Mouse (Mus musculus): ENCODE results near the gene Zap70. TPM values are rescaled to one million over a fixed set of nuclear protein-coding genes. Genes with fewer than 3 reads are reported as not detected.

Gene Zap70
- polyA plus RNA-seq, 1 experiment from 2014 or later: 2.3 TPM

DNA sequence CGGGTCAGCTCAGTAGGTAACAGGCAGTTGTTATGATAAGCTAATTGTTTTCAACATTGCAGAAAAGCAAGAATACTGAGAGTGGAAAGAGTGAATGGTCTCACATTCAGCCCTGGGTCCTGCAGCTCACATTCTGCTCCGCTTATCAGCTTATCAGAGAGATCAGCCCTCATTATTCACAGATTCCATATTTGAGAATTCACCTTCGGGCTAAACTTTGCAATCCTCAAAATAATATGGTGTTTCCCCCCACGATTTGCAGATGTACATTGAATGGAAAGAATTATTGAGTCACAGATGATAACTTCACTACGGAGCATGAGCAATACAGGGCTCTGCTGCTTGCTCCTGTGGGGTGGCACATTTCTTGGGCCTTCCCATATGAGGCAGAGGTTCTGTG is 7.2 kb downstream of the Zap70 start:
- no peaks in the 10 kb centered on the region for H3K9me3 ChIP-seq (ENCODE audit: control insufficient read depth, low read length)
- ATAC-seq (ENCODE audit: low FRiP score) (no peak), DNase-seq (ENCODE audit: low spot score) (no peak)
- no peaks in the 10 kb centered on the region for H3K36me3 ChIP-seq (replicated peaks; ENCODE audit: control insufficient read depth, insufficient read depth)
- no peak overlapping the region for H3K4me2 ChIP-seq (replicated peaks)
- H3K27me3 ChIP-seq (ENCODE audit: control insufficient read depth, insufficient read depth, low read length): peaks cover 13% of the 10 kb centered on the region; the same call in 1 of the 2 replicates
- H3K9ac ChIP-seq: no peak overlapping the region
- no peak overlapping the region for H3K4me3 ChIP-seq (replicated peaks; ENCODE audit: low read length)
- H3K27ac ChIP-seq: no peak overlapping the region
- no peaks in the 10 kb centered on the region for H3K4me1 ChIP-seq (replicated peaks; ENCODE audit: control insufficient read depth, insufficient read depth, low read length)
- WGBS: 81% methylated on average over 5 of the region's 5 CpGs

GRCm38 (mm10) chr1:36769951-36770350 is 8.4 kb downstream of the Zap70 start:
- no peaks in the 10 kb centered on the region for H3K36me3 ChIP-seq (replicated peaks; ENCODE audit: control insufficient read depth, insufficient read depth)
- ATAC-seq (ENCODE audit: low FRiP score): no peak
- no peaks in the 10 kb centered on the region for H3K9me3 ChIP-seq (ENCODE audit: control insufficient read depth, low read length)
- DNase-seq (ENCODE audit: low spot score): no peak
- H3K4me1 ChIP-seq (replicated peaks; ENCODE audit: control insufficient read depth, insufficient read depth, low read length): no peaks in the 10 kb centered on the region
- 93% methylated on average over 1 of the region's 1 CpGs for WGBS
- no peak overlapping the region for H3K4me2 ChIP-seq (replicated peaks)
- H3K4me3 ChIP-seq (replicated peaks; ENCODE audit: low read length): no peak overlapping the region
- no peak overlapping the region for H3K27ac ChIP-seq
- no peak overlapping the region for H3K9ac ChIP-seq
- H3K27me3 ChIP-seq (ENCODE audit: control insufficient read depth, insufficient read depth, low read length): peaks cover 13% of the 10 kb centered on the region; the same call in 1 of the 2 replicates

DNA sequence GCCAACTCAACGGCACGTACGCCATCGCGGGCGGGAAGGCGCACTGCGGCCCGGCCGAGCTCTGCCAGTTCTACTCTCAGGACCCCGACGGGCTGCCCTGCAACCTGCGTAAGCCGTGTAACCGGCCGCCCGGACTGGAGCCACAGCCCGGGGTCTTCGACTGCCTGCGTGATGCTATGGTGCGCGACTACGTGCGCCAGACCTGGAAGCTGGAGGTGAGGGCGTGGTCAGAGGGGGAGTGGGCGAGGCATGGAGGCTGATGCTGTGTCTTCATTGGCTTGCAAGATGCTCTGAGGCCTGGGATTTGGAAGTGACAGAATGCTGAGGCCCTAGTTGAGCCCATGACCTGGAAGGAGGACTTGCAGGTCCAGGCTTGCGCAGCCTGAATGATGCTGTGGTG is 9.4 kb downstream of the Zap70 start:
- DNase-seq (ENCODE audit: low spot score) (no peak), ATAC-seq (ENCODE audit: low FRiP score) (no peak)
- WGBS: 18% methylated on average over 27 of the region's 27 CpGs
- Histone ChIP-seq H3K27me3 (ENCODE audit: control insufficient read depth, insufficient read depth, low read length) (peaks cover 13% of the 10 kb centered on the region; the same call in 1 of the 2 replicates), H3K9ac (no peak overlapping the region), H3K4me2 (replicated peaks) (peak overlapping the region; percentile 40), H3K36me3 (replicated peaks; ENCODE audit: control insufficient read depth, insufficient read depth) (no peaks in the 10 kb centered on the region), H3K4me3 (replicated peaks; ENCODE audit: low read length) (peak overlapping the region; percentile 11; the same call in 1 of the 2 replicates), H3K27ac (no peak overlapping the region), H3K9me3 (ENCODE audit: control insufficient read depth, low read length) (no peaks in the 10 kb centered on the region), H3K4me1 (replicated peaks; ENCODE audit: control insufficient read depth, insufficient read depth, low read length) (no peaks in the 10 kb centered on the region)

DNA sequence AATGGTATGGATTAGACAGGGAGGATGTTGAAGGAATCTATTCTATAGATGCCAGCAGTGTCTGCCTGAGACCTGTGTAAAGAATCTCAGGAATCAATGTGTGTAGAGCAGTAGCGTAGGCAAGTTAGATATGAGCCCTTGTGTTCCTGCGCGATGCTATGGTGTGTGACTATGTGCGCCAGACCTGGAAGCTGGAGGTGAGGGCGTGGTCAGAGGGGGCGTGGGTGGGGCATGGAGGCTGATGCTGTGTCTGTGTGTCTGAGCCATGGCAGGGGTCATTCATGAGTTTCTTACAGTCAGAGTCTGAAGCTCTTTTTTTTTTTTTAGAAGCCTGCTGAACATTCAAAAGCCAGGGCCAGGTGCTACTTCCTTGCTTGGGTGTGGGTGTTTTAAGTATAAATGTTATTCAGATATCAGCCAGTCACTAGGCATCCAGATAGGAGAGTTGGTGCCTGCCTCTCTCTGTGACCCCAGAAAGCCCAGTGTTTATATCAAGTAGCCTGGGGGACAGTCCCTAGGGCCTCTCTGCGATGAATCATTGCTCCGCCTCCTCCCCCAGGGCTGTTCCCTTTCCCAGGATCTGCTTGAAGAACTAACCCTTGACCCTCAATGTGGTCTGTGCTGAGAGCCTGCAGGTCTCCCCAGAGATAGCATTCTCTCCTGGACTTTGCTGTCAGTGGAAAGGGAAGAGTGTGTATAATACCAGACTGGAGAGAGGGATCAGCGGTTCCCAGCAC is 10.8 kb downstream of the Zap70 start:
- H3K36me3 ChIP-seq (replicated peaks; ENCODE audit: control insufficient read depth, insufficient read depth): no peaks in the 10 kb centered on the region
- no peak for DNase-seq (ENCODE audit: low spot score)
- no peak overlapping the region for H3K27ac ChIP-seq
- ATAC-seq (ENCODE audit: low FRiP score): no peak
- H3K9ac ChIP-seq: no peak overlapping the region
- H3K9me3 ChIP-seq (ENCODE audit: control insufficient read depth, low read length): no peaks in the 10 kb centered on the region
- H3K4me1 ChIP-seq (replicated peaks; ENCODE audit: control insufficient read depth, insufficient read depth, low read length): no peaks in the 10 kb centered on the region
- peaks cover 13% of the 10 kb centered on the region; the same call in 1 of the 2 replicates for H3K27me3 ChIP-seq (ENCODE audit: control insufficient read depth, insufficient read depth, low read length)
- H3K4me3 ChIP-seq (replicated peaks; ENCODE audit: low read length): no peak overlapping the region
- H3K4me2 ChIP-seq (replicated peaks): no peak overlapping the region
- WGBS: 83% methylated on average over 9 of the region's 9 CpGs

- Histone ChIP-seq H3K4me2 (replicated peaks) (no peak overlapping the region), H3K27ac (no peak overlapping the region), H3K9ac (no peak overlapping the region), H3K9me3 (ENCODE audit: control insufficient read depth, low read length) (no peaks in the 10 kb centered on the region), H3K36me3 (replicated peaks; ENCODE audit: control insufficient read depth, insufficient read depth) (no peaks in the 10 kb centered on the region), H3K27me3 (ENCODE audit: control insufficient read depth, insufficient read depth, low read length) (no peaks in the 10 kb centered on the region), H3K4me1 (replicated peaks; ENCODE audit: control insufficient read depth, insufficient read depth, low read length) (0 out of 2 replicates have a peak, but pooled peaks cover 4% of the 10 kb centered on the region), H3K4me3 (replicated peaks; ENCODE audit: low read length) (no peak overlapping the region)
- WGBS: 91% methylated on average over 13 of the region's 13 CpGs
- DNase-seq (ENCODE audit: low spot score) (no peak), ATAC-seq (ENCODE audit: low FRiP score) (no peak)
These were observed 19.2 kb downstream of the Zap70 start for GRCm38 (mm10) chr1:36780793-36781192.

DNA sequence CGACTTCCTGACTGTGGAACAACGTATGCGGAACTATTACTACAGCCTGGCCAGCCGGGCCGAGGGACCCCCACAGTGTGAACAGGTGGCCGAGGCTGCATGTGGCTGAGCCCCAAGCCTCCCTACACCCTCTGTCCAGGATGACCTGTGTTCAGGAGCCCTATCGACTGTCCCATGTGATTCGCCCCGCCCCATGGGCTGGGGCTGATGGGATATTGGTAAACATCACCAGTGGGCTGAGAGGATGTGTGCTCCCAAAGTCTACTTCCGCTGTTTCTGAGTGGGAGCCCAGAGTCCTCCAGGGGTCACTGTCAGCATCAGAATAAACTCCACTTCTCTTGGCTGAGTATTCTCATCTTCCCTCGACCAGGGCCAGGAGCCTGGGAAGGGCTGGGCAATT is 20.9 kb downstream of the Zap70 start:
- 0 out of 2 replicates have a peak, but pooled peaks cover 4% of the 10 kb centered on the region for H3K4me1 ChIP-seq (replicated peaks; ENCODE audit: control insufficient read depth, insufficient read depth, low read length)
- DNase-seq (ENCODE audit: low spot score) (no peak), ATAC-seq (ENCODE audit: low FRiP score) (no peak)
- no peak overlapping the region for H3K27ac ChIP-seq
- WGBS: 84% methylated on average over 11 of the region's 11 CpGs
- H3K9ac ChIP-seq: no peak overlapping the region
- no peaks in the 10 kb centered on the region for H3K9me3 ChIP-seq (ENCODE audit: control insufficient read depth, low read length)
- H3K27me3 ChIP-seq (ENCODE audit: control insufficient read depth, insufficient read depth, low read length): no peaks in the 10 kb centered on the region
- no peaks in the 10 kb centered on the region for H3K36me3 ChIP-seq (replicated peaks; ENCODE audit: control insufficient read depth, insufficient read depth)
- no peak overlapping the region for H3K4me3 ChIP-seq (replicated peaks; ENCODE audit: low read length)
- H3K4me2 ChIP-seq (replicated peaks): no peak overlapping the region

DNA sequence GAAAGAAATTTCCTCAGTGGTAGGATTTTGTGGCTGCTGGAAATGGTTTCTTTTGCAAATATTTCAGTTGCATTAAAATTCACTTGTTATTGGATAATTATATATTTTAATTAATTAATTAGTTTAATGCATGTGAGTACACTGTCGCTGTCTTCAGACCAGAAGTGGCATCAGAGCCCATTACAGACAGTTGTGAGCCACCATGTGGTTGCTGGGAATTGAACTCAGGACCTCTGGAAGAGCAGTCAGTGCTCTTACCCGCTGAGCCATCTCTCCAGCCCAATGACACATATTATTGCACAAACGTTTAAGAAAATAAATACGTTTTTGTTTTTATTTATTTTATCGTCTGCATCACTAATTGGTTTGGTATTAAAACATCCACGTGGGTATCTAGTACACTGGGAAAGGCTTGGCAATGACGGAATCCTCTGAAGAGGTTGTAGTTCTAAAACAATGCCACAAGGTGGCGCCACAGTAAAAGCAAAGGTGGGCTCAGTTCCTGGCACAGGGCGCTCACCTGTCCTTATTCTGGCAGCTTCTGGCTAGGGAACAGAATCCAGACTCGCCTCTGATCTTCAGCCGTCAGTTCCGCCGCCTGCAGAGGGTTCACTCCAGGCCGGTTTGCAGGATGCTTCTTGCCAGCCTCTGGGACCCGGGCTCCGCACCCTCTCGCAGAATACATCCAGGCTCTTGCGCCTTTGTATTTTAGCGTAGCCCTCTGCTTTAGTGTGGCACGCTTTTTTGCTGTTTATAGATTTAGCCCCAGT is 23.0 kb downstream of the Zap70 start:
- H3K27ac ChIP-seq: peak overlapping the region; percentile 87

DNA sequence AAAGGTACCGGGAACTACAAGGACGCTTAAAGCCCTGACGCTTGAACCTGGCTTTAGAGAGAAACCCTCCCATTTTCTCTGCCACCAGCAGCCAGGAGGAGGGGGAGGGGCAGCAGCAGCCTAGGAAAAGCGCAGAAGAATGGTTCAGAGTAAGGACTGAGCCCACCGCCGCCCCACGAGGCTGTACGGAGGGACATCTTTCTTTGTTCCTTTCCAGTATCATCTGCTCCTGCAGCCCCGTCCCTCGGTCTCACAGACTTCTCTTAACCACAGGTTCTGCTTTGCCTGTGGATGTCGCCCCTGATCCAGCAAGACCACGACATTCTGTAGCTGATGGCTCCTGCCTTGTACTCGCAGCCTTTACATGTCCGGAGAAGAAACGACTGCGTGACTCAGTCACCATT is 23.6 kb downstream of the Zap70 start:
- no peaks in the 10 kb centered on the region for H3K27me3 ChIP-seq (ENCODE audit: control insufficient read depth, insufficient read depth, low read length)
- peak overlapping the region; percentile 83 for H3K9ac ChIP-seq
- WGBS: 3% methylated on average over 16 of the region's 16 CpGs
- ATAC-seq (ENCODE audit: low FRiP score) (peak; percentile 67), DNase-seq (ENCODE audit: low spot score) (peak; percentile 71)
- peak overlapping the region; percentile 87 for H3K27ac ChIP-seq
- H3K4me1 ChIP-seq (replicated peaks; ENCODE audit: control insufficient read depth, insufficient read depth, low read length): 0 out of 2 replicates have a peak, but pooled peaks cover 4% of the 10 kb centered on the region
- H3K4me2 ChIP-seq (replicated peaks): peak overlapping the region; percentile 78
- H3K9me3 ChIP-seq (ENCODE audit: control insufficient read depth, low read length): no peaks in the 10 kb centered on the region
- 0 out of 2 replicates have a peak, but pooled peaks cover 5% of the 10 kb centered on the region for H3K36me3 ChIP-seq (replicated peaks; ENCODE audit: control insufficient read depth, insufficient read depth)
- H3K4me3 ChIP-seq (replicated peaks; ENCODE audit: low read length): peak overlapping the region; percentile 42

More for the DNA sequence above, 23.0 kb downstream of the Zap70 start:
- H3K36me3 ChIP-seq (replicated peaks; ENCODE audit: control insufficient read depth, insufficient read depth): no peaks in the 10 kb centered on the region
- 4% methylated on average over 20 of the region's 20 CpGs for whole genome bisulfite sequencing
- H3K4me1 ChIP-seq (replicated peaks; ENCODE audit: control insufficient read depth, insufficient read depth, low read length): 0 out of 2 replicates have a peak, but pooled peaks cover 4% of the 10 kb centered on the region
- no peaks in the 10 kb centered on the region for H3K9me3 ChIP-seq (ENCODE audit: control insufficient read depth, low read length)
- H3K27me3 ChIP-seq (ENCODE audit: control insufficient read depth, insufficient read depth, low read length): no peaks in the 10 kb centered on the region
- H3K4me2 ChIP-seq (replicated peaks): peak overlapping the region; percentile 78
- peak; percentile 95 for DNase-seq (ENCODE audit: low spot score)
- peak overlapping the region; percentile 42 for H3K4me3 ChIP-seq (replicated peaks; ENCODE audit: low read length)
- peak; percentile 81 for ATAC-seq (ENCODE audit: low FRiP score)
- H3K9ac ChIP-seq: peak overlapping the region; percentile 83

DNA sequence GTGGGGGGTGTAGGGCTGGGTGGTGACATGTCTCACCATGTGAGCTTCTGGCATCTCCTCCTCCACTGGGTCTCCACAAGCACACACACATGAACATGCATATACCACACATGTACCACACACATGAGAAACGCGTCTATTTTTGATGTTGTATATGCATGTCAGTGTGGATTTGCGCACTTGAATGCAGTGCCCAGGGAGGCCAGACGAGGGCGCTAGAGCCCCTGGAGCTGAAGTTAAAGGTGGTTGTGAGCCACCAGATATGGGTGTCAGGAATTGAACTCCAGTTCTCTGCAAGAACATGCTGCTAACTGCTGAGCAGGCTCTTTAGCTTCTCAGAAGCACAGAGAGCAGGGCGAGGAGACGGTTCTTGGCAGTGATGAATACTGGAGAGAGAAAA is 24.8 kb downstream of the Zap70 start:
- Histone ChIP-seq H3K36me3 (replicated peaks; ENCODE audit: control insufficient read depth, insufficient read depth) (peaks cover 12% of the 10 kb centered on the region), H3K4me1 (replicated peaks; ENCODE audit: control insufficient read depth, insufficient read depth, low read length) (0 out of 2 replicates have a peak, but pooled peaks cover 4% of the 10 kb centered on the region), H3K4me3 (replicated peaks; ENCODE audit: low read length) (no peak overlapping the region), H3K9me3 (ENCODE audit: control insufficient read depth, low read length) (no peaks in the 10 kb centered on the region), H3K27me3 (ENCODE audit: control insufficient read depth, insufficient read depth, low read length) (no peaks in the 10 kb centered on the region), H3K9ac (no peak overlapping the region), H3K27ac (no peak overlapping the region), H3K4me2 (replicated peaks) (no peak overlapping the region)
- DNase-seq (ENCODE audit: low spot score) (no peak), ATAC-seq (ENCODE audit: low FRiP score) (no peak)
- 94% methylated on average over 7 of the region's 7 CpGs for WGBS

Data from hindbrain, embryonic 14.5 days (tissue).